Mouse (Mus musculus): ENCODE results near the gene Drp2. TPM values are rescaled to one million over a fixed set of nuclear protein-coding genes. Genes with fewer than 3 reads are reported as not detected.

Drp2 gene
- polyA plus RNA-seq, 1 experiment from 2014 or later = 2.8 TPM

DNA sequence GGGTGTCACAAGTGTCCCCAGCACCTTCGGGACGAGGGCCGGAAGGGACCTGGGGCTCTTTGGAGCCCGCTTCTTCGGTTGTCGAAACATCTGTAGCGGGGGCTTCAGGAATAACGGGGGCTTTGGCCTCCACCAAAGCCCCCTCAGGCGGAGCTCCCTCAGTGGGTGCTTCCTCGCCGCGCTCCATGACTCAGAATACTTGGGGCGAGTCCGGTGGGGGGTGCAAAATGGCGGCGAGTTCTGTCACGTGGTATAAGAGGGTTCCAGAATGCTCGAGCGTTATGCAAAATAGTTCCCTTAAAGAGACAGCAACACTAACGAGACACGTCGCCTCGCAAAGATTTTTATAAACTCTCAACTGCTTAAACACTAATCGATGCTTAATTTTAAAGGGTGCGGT is 71.9 kb downstream of the Drp2 start, which contains the start of gene Taf7l:
Taf7l (minus strand) TSS at position 201 of the 400 bp plus-strand sequence.
- Histone ChIP-seq H3K9me3 (ENCODE audit: control insufficient read depth, low read depth, low read length) (peaks cover 11% of the 10 kb centered on the region; the same call in 1 of the 2 replicates), H3K4me3 (ENCODE audit: low read depth, low read length) (no peak within 1 kb of the TSS), H3K27me3 (ENCODE audit: control insufficient read depth, insufficient read depth, low read length) (no peaks in the 10 kb centered on the region), H3K4me2 (replicated peaks; ENCODE audit: low read depth, low read length) (no peak within 1 kb of the TSS), H3K9ac (replicated peaks; ENCODE audit: low read depth, low read length) (no peak within 1 kb of the TSS), H3K4me1 (ENCODE audit: control insufficient read depth, insufficient read depth, low read length) (no peaks in the 10 kb centered on the region), H3K36me3 (ENCODE audit: control insufficient read depth, insufficient read depth, low read length) (no peaks in the 10 kb centered on the region), H3K27ac (ENCODE audit: low read length) (no peak within 1 kb of the TSS)
- ATAC-seq (ENCODE audit: insufficient number of reproducible peaks, insufficient read depth, low FRiP score, low read depth) = no peak
- 89% methylated on average over 25 of the region's 25 CpGs for WGBS

GRCm38 (mm10) chrX:134481720-134482119 is 77.4 kb downstream of the Drp2 start:
- Histone ChIP-seq H3K27ac (ENCODE audit: low read length) (no peak overlapping the region), H3K4me2 (replicated peaks; ENCODE audit: low read depth, low read length) (no peak overlapping the region), H3K9ac (replicated peaks; ENCODE audit: low read depth, low read length) (no peak overlapping the region), H3K4me3 (ENCODE audit: low read depth, low read length) (no peak overlapping the region), H3K27me3 (ENCODE audit: control insufficient read depth, insufficient read depth, low read length) (no peaks in the 10 kb centered on the region), H3K4me1 (ENCODE audit: control insufficient read depth, insufficient read depth, low read length) (no peaks in the 10 kb centered on the region), H3K36me3 (ENCODE audit: control insufficient read depth, insufficient read depth, low read length) (no peaks in the 10 kb centered on the region), H3K9me3 (ENCODE audit: control insufficient read depth, low read depth, low read length) (no peaks in the 10 kb centered on the region)
- ATAC-seq (ENCODE audit: insufficient number of reproducible peaks, insufficient read depth, low FRiP score, low read depth) = no peak
- 41% methylated on average over 3 of the region's 3 CpGs for WGBS

DNA sequence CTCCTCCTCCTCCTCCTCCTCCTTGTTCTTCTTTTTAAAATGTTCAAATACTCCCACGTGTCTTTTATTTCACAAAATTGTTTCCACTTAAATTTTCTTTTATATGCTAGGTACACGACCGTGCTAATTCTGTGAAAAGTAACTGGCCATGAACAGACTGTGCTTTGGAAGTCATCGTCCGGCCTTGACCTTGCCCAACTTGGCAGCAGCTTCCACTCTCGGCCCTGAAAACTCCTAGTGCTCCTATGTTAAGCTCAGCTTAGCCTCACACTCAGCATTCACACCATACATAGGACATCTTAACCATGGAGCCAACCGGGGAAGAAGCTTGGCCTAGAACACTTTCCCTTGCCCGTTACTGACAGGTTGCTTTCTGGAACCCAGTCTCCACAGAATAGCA is 96.3 kb downstream of the Drp2 start:
- 78% methylated on average over 8 of the region's 8 CpGs for WGBS
- H3K9ac ChIP-seq (replicated peaks; ENCODE audit: low read depth, low read length) = no peak overlapping the region
- H3K4me3 ChIP-seq (ENCODE audit: low read depth, low read length) = no peak overlapping the region
- H3K27ac ChIP-seq (ENCODE audit: low read length) = no peak overlapping the region
- no peak overlapping the region for H3K4me2 ChIP-seq (replicated peaks; ENCODE audit: low read depth, low read length)
- no peak for ATAC-seq (ENCODE audit: insufficient number of reproducible peaks, insufficient read depth, low FRiP score, low read depth)
- H3K9me3 ChIP-seq (ENCODE audit: control insufficient read depth, low read depth, low read length) = no peaks in the 10 kb centered on the region
- H3K4me1 ChIP-seq (ENCODE audit: control insufficient read depth, insufficient read depth, low read length) = no peaks in the 10 kb centered on the region
- no peaks in the 10 kb centered on the region for H3K27me3 ChIP-seq (ENCODE audit: control insufficient read depth, insufficient read depth, low read length)
- no peaks in the 10 kb centered on the region for H3K36me3 ChIP-seq (ENCODE audit: control insufficient read depth, insufficient read depth, low read length)

Other genes with a start within 250 kb of the Drp2 start
- 0.30 and 0.53 TPM in 2 replicates for gene Xkrx, start 242.5 kb upstream of the Drp2 start, polyA plus RNA-seq (2014; fragmentation: Nextera tagmentation; extraction: Ambion mirVana)
- not detected in 2 replicates for gene Arl13a, start 217.1 kb upstream of the Drp2 start, polyA plus RNA-seq (2014; fragmentation: Nextera tagmentation; extraction: Ambion mirVana)
- 0.15 and 0.45 TPM in 2 replicates for gene Nox1, start 182.6 kb upstream of the Drp2 start, polyA plus RNA-seq (2014; fragmentation: Nextera tagmentation; extraction: Ambion mirVana)
- gene Trmt2b, start 127.6 kb upstream of the Drp2 start, polyA plus RNA-seq (2014; fragmentation: Nextera tagmentation; extraction: Ambion mirVana) = 26.5 TPM in 2 replicates
- 5.1 and 5.3 TPM in 2 replicates for gene Tmem35a, start 109.3 kb upstream of the Drp2 start, polyA plus RNA-seq (2014; fragmentation: Nextera tagmentation; extraction: Ambion mirVana)
- gene Cenpi, start 96.5 kb upstream of the Drp2 start, polyA plus RNA-seq (2014; fragmentation: Nextera tagmentation; extraction: Ambion mirVana) = 35.0 and 40.0 TPM in 2 replicates
- gene Taf7l, start 71.9 kb downstream of the Drp2 start, polyA plus RNA-seq (2014; fragmentation: Nextera tagmentation; extraction: Ambion mirVana) = 0.13 TPM in 1 of 2 replicates, not detected in the other
- gene Timm8a1, start 137.3 kb downstream of the Drp2 start, polyA plus RNA-seq (2014; fragmentation: Nextera tagmentation; extraction: Ambion mirVana) = 71.0 and 81.2 TPM in 2 replicates
- gene Btk, start 179.0 kb downstream of the Drp2 start, polyA plus RNA-seq (2014; fragmentation: Nextera tagmentation; extraction: Ambion mirVana) = 0.29 and 1.2 TPM in 2 replicates
- 561 and 566 TPM in 2 replicates for gene Rpl36a, start 181.1 kb downstream of the Drp2 start, polyA plus RNA-seq (2014; fragmentation: Nextera tagmentation; extraction: Ambion mirVana)
- gene Gla, start 196.6 kb downstream of the Drp2 start, polyA plus RNA-seq (2014; fragmentation: Nextera tagmentation; extraction: Ambion mirVana) = 4.9 and 7.6 TPM in 2 replicates
- gene Hnrnph2, start 196.6 kb downstream of the Drp2 start, polyA plus RNA-seq (2014; fragmentation: Nextera tagmentation; extraction: Ambion mirVana) = 83.6 and 84.8 TPM in 2 replicates